Mouse (Mus musculus): Measurements from ENCODE around the gene Zfp652.

- no peak for TF ChIP-seq CTCF (IDR thresholded peaks at IDR 0.05; ENCODE audit: borderline replicate concordance, control insufficient read depth, extremely low read depth, insufficient read depth, low read length, poor library complexity)
- no peak for TF ChIP-seq POLR2A (IDR thresholded peaks at IDR 0.05; ENCODE audit: control insufficient read depth, extremely low read depth, insufficient read depth, low read length, poor library complexity)
Measured at GRCm38 (mm10) chr11:95810828-95811227, 98.4 kb downstream of the Zfp652 start.

Measured in thymus, adult 2 months (tissue).